Mouse (Mus musculus): ENCODE measurements at regions not wholly inside any gene's neighbourhood (a gene's known extent, or its start where the extent isn't known, plus 50 kb on each side); places are given as distances from the start of the nearest gene placed in this dataset.

GRCm38 (mm10) chr3:140566996-140567517, 645.1 kb downstream of the Pdha2 start:
- peak; percentile 11 for DNase-seq (ENCODE audit: inconsistent ontology term)

GRCm38 (mm10) chr3:140554736-140555135, 657.4 kb downstream of the Pdha2 start:
- peak; percentile 67 for DNase-seq (ENCODE audit: inconsistent ontology term)

GRCm38 (mm10) chr3:140548483-140548882, 663.7 kb downstream of the Pdha2 start:
- DNase-seq (ENCODE audit: inconsistent ontology term) = no peak

GRCm38 (mm10) chr3:140531747-140532502, 680.2 kb downstream of the Pdha2 start:
- DNase-seq (ENCODE audit: inconsistent ontology term) = no peak

GRCm38 (mm10) chr3:140521653-140522278, 690.4 kb downstream of the Pdha2 start:
- DNase-seq (ENCODE audit: inconsistent ontology term) = no peak

- DNase-seq (ENCODE audit: inconsistent ontology term) = no peak
These were observed 701.3 kb downstream of the Pdha2 start for GRCm38 (mm10) chr3:140510835-140511234.

- no peak for DNase-seq (ENCODE audit: inconsistent ontology term)
These were observed 702.1 kb downstream of the Pdha2 start for GRCm38 (mm10) chr3:140510094-140510493.

- no peak for DNase-seq (ENCODE audit: inconsistent ontology term)
These were observed 718.0 kb downstream of the Pdha2 start for GRCm38 (mm10) chr3:140494134-140494533.

GRCm38 (mm10) chr3:140477670-140478208, 734.4 kb downstream of the Pdha2 start:
- DNase-seq (ENCODE audit: inconsistent ontology term) = no peak

GRCm38 (mm10) chr3:140476534-140476933, 735.6 kb downstream of the Pdha2 start:
- peak; percentile 11 for DNase-seq (ENCODE audit: inconsistent ontology term)

- no peak for DNase-seq (ENCODE audit: inconsistent ontology term)
These were observed 759.6 kb downstream of the Pdha2 start for GRCm38 (mm10) chr3:140452513-140452912.

GRCm38 (mm10) chr3:140451148-140451547, 761.0 kb downstream of the Pdha2 start:
- DNase-seq (ENCODE audit: inconsistent ontology term) = no peak

GRCm38 (mm10) chr3:140409239-140409638, 802.9 kb downstream of the Pdha2 start:
- DNase-seq (ENCODE audit: inconsistent ontology term) = no peak

Data from Muller cell, postnatal 12 days (primary cell).